ENCODE assay signal across 8 mouse cellular contexts in genomic region chr9:58489865-58490165, GRCm38 (mm10). TPM values are rescaled to one million over a fixed set of nuclear protein-coding genes. Genes with fewer than 3 reads are reported as not detected.
A peak's percentile ranks its signal among the peaks of the same experiment; 100 is the strongest.
DNase-seq lines count a peak whose midpoint lies in the region; ATAC-seq lines count a peak whose summit lies in the region.

No protein-coding gene starts in this region.

- H3K36me3 ChIP-seq in heart, embryonic 16.5 days (ENCODE audit: control insufficient read depth, insufficient read depth): no peaks in the 10 kb centered on the region
- no peaks in the 10 kb centered on the region for H3K36me3 ChIP-seq in forebrain, embryonic 15.5 days
- no peaks in the 10 kb centered on the region for H3K36me3 ChIP-seq in midbrain, embryonic 13.5 days

- H3K27me3 ChIP-seq in heart, embryonic 16.5 days (ENCODE audit: control insufficient read depth, insufficient read depth, low read length): peaks cover 36% of the 10 kb centered on the region
- no peaks in the 10 kb centered on the region for H3K27me3 ChIP-seq in forebrain, embryonic 15.5 days
- H3K27me3 ChIP-seq in midbrain, embryonic 13.5 days: peaks cover 40% of the 10 kb centered on the region

- H3K4me3 ChIP-seq in heart, embryonic 16.5 days (ENCODE audit: low read length): peak overlapping the region; percentile 68; the same call in 1 of the 2 replicates
- peak overlapping the region; percentile 72 for H3K4me3 ChIP-seq in forebrain, embryonic 15.5 days
- H3K4me3 ChIP-seq in midbrain, embryonic 13.5 days (replicated peaks): peak overlapping the region; percentile 70

- peaks cover 14% of the 10 kb centered on the region for H3K4me1 ChIP-seq in heart, embryonic 16.5 days (ENCODE audit: control insufficient read depth, insufficient read depth, low read length)
- peaks cover 37% of the 10 kb centered on the region for H3K4me1 ChIP-seq in forebrain, embryonic 15.5 days
- H3K4me1 ChIP-seq in midbrain, embryonic 13.5 days (replicated peaks): peaks cover 41% of the 10 kb centered on the region

- DNase-seq in heart, adult 9 months (ENCODE audit: low spot score in 2 of 2): no peak
- DNase-seq in ZHBTc4 (ENCODE audit: low read depth, low spot score): peak; percentile 55
- no peak for DNase-seq in frontal cortex, postnatal 25 days (ENCODE audit: low spot score in 2 of 2)
- no peak for DNase-seq in left cerebral cortex, adult 18-20 months (ENCODE audit: low spot score in 2 of 2)
- DNase-seq in kidney, postnatal 25 days: no peak

- no peak for ATAC-seq in heart, embryonic 16.5 days (replicated peaks; ENCODE audit: extremely low read depth, insufficient read depth, low FRiP score)
- ATAC-seq in forebrain, embryonic 15.5 days (replicated peaks): peak; percentile 12; the same call in 1 of the 2 replicates
- peak; percentile 4; the same call in 1 of the 2 replicates for ATAC-seq in midbrain, embryonic 13.5 days

- peak overlapping the region; percentile 26; the same call in 1 of the 2 replicates for H3K9ac ChIP-seq in heart, embryonic 16.5 days (ENCODE audit: low read length)
- peak overlapping the region; percentile 81 for H3K9ac ChIP-seq in forebrain, embryonic 15.5 days (replicated peaks)
- peak overlapping the region; percentile 93 for H3K9ac ChIP-seq in midbrain, embryonic 13.5 days (replicated peaks)

- H3K27ac ChIP-seq in heart, embryonic 16.5 days (ENCODE audit: low read length): no peak overlapping the region
- H3K27ac ChIP-seq in forebrain, embryonic 15.5 days (replicated peaks): peak overlapping the region; percentile 92; the same call in 1 of the 2 replicates
- H3K27ac ChIP-seq in midbrain, embryonic 13.5 days: no peak overlapping the region

- H3K9me3 ChIP-seq in heart, embryonic 16.5 days (replicated peaks; ENCODE audit: control insufficient read depth, low read length): no peaks in the 10 kb centered on the region
- no peaks in the 10 kb centered on the region for H3K9me3 ChIP-seq in forebrain, embryonic 15.5 days
- H3K9me3 ChIP-seq in midbrain, embryonic 13.5 days: no peaks in the 10 kb centered on the region

- H3K4me2 ChIP-seq in heart, embryonic 16.5 days (ENCODE audit: low read depth, low read length): peak overlapping the region; percentile 99; the same call in 1 of the 2 replicates
- peak overlapping the region; percentile 96 for H3K4me2 ChIP-seq in forebrain, embryonic 15.5 days (replicated peaks)
- H3K4me2 ChIP-seq in midbrain, embryonic 13.5 days (replicated peaks): peak overlapping the region; percentile 77

- 25% methylated on average over 7 of the region's 7 CpGs for WGBS in heart, embryonic 16.5 days
- WGBS in forebrain, embryonic 15.5 days: 9% methylated on average over 7 of the region's 7 CpGs
- WGBS in midbrain, embryonic 13.5 days: 10% methylated on average over 7 of the region's 7 CpGs

RNA-seq across cellular contexts. Expression of gene Insyn1, which starts 1.4 kb away (rescaled TPM):
- 0.54 and 0.66 TPM in 2 replicates for polyA plus RNA-seq in heart, embryonic 16.5 days (2015; fragmentation: Nextera tagmentation; extraction: Ambion mirVana)
- polyA plus RNA-seq in forebrain, embryonic 15.5 days (2015; fragmentation: Nextera tagmentation; extraction: Ambion mirVana): 6.7 and 7.7 TPM in 2 replicates
- polyA plus RNA-seq in midbrain, embryonic 13.5 days (2015; fragmentation: Nextera tagmentation; extraction: Ambion mirVana): 2.9 and 5.2 TPM in 2 replicates
- total RNA-seq in left cerebral cortex, adult 18-20 months (2021): 100 to 1,000 TPM; 225 to 235 TPM

Comparison
In these comparisons a context has a peak if more than half of its experiments do, and no peak if none do; other contexts are left out.
1. H3K9ac ChIP-seq: peak in every context shown above with its lines; median percentile 93 in midbrain, embryonic 13.5 days; 81 in forebrain, embryonic 15.5 days; 26 in heart, embryonic 16.5 days.